Mouse (Mus musculus): ENCODE data around the gene Akr1b7.

The Akr1b7 gene

DNA sequence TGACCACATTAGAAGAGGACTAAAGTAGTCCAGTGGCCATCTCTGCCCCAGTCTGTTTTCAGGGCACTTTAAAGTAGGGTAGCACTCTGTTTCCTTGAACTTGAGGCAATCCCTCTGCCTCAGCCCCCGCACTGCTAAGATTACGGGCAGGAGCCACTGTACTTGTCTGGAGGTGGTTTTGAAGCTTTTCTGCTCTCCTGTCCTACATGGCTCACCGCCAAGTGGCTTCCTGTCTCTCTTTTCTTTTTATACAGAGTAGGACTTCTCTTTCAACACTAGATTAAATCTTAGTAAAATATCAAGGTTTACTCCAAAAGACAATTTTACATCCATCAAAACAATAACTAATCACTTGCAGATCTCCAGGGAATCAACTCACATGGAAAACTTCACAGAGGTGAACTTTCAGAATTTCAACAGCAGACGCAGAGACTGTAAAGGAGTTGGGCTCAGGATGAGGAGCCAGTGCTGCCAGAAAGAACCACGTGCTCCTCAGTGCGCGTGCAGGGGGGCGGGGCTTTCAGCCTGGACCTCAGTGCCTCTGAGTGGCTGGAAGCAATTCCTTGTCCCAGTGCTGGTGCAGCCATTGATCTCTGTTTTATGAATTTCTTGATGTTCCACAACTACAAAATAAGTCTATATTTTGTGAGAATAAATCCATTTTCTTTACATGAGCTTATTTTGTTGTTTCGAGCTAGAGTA is 29.6 kb downstream of the Akr1b7 start:
- no peak for DNase-seq

- no peak for DNase-seq
These were observed 31.7 kb downstream of the Akr1b7 start for GRCm38 (mm10) chr6:34443791-34444190.

DNA sequence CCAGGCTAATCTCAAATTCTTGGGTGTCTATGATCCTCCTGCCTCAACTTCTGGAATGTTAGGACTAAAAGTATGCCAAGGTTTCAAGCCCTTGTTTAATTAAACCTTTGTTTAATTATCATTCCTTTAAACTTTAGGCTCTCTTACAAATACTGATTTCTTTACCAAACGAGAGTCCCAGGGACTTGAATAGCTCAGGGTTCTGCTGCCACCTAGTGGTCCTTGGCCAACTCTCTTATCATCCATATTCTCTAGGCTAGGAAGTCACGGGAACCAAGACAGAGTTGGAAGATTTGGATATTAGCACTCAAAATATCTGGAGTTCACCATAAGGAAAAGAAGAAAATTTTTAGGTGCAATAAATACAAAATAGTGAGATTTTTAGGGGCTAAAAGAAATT is 35.8 kb downstream of the Akr1b7 start:
- DNase-seq, result peak; percentile 13 to 69

DNA sequence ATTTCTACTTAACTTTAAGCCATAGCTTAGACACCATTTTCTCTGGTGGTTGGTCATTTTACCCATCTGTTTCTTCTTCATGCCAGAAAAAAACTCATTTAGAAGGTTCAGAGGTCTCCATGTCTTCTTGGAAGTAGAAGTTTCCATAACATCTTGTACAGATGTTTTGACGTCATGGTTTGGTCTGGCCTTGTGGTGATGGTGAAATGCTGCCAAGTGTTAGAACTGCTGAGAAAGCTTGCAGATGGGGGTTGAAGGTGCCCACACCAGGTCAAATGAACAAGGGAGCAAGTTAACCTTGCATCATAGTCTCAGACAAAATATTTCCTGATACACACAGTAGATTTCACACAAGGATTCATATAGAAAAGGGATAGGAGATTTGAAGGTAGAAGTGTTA is 36.6 kb downstream of the Akr1b7 start:
- no peak for DNase-seq

DNA sequence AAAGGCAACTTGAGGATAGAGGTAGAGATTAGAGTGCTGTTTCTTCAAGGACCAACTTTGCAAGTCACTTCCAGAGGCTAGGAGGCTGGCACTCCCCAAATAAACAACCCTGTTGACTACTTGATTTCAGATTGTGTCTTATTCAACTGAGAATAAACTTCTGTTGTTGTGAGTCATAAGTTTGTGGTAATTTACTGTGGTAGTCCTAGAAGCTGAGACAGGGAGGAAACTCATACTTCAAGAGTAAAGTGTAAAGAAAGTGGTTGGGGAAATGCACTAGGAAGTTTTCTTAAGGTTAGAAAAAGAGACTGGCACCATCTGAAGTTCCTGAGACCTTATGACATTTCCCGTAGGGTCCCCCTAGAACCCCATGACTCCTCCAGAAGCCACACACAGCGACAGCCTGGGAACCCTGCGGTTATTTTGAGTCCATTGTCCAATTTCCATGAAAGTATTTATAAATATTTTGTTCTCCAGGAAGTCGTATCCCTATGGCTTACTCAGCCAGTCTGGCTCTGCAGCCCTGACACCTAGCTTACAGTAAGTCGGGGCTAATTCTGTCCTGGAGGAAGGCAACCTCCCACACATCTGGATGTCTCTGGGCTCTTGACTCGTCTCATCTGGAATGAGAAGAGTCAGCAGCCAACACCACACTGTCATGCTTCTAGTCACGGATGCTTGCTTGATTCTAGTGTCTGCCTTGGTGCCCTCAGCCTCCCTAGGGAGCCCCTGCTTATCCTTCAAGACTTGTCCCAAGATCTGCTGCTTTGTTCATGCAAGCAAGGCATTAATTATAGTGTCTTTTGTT is 41.0 kb downstream of the Akr1b7 start:
- no peak for DNase-seq

GRCm38 (mm10) chr6:34459456-34459855 is 47.3 kb downstream of the Akr1b7 start:
- no peak for DNase-seq

DNA sequence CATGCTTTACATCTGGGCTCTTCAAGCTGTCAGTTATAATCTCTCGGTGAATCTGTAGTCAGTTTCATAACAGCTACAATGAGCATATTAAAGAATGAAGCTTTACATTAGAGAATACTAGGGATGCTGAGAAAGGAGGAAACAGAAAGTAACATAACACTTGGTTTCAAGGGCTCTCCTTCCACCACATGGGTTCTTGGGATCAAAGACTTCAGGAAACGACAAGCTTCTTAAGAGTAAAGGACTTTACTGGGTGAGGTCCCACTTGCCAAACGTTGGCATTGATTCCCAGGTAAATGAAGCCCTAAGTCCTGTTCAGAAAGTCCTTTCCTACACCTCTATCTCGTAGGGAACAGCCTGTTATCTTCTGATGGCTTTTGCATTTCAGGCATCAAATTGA is 48.5 kb downstream of the Akr1b7 start:
- no peak for DNase-seq

DNA sequence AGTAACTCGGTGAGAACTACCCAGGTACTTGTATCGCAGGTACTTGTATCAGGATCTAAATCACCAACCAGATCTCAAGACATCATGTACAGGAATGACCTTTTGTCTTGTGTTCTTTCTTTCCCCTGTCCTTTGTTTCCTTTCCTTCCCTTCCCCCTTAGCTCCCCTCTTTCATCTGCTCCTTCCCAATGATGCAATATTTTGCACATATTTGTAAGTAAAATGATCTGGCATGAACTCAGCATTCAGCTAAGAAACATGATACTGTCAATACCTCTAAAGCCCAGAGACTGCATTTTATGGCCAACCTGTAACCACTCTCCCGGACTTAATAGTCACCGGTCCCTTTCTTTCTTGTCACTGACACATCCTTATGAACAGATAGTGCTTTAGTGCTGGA is 51.4 kb downstream of the Akr1b7 start:
- no peak for DNase-seq

- no peak for DNase-seq
These were observed 59.4 kb downstream of the Akr1b7 start for GRCm38 (mm10) chr6:34471434-34472110.

All from spleen, adult 18-20 months (tissue).